Mouse (Mus musculus) intestine, embryonic 16.5 days (tissue): ENCODE measurements at regions not wholly inside any gene's neighbourhood (a gene's known extent, or its start where the extent isn't known, plus 50 kb on each side); places are given as distances from the start of the nearest gene placed in this dataset.

Experiments
- ATAC-seq: fragments of 200-750 bp; cut with Nextera tagmentation; 2 replicates; pipeline ENCODE4 v1.8.0; 2017; ENCODE audit warnings: moderate TSS enrichment, moderate library complexity
- H3K27ac ChIP-seq: fragments of 300-500 bp; sonication (generic); 2 replicates; pipeline ENCODE4 v1.5.1; 2014; ENCODE audit warnings: mild to moderate bottlenecking, low read length
- H3K27me3 ChIP-seq: fragments of 300-500 bp; sonication (generic); replicated peaks from 2 replicates; pipeline ENCODE4 v1.6.1; 2014; ENCODE audit warnings: low read length, control low read depth, mixed read lengths; ENCODE audit not compliant: control insufficient read depth, insufficient read depth
- H3K36me3 ChIP-seq: fragments of 300-500 bp; sonication (generic); 2 replicates; pipeline ENCODE4 v1.6.1; 2014; ENCODE audit warnings: low read length, control low read depth; ENCODE audit not compliant: control insufficient read depth, insufficient read depth
- H3K4me1 ChIP-seq: fragments of 300-500 bp; sonication (generic); 2 replicates; pipeline ENCODE4 v1.6.1; 2014; ENCODE audit warnings: low read length, control low read depth, mixed read lengths; ENCODE audit not compliant: control insufficient read depth, insufficient read depth
- H3K4me2 ChIP-seq: fragments of 300-500 bp; sonication (generic); 2 replicates; pipeline ENCODE4 v1.6.1; 2014; ENCODE audit warnings: low read depth, low read length, control low read depth
- H3K4me3 ChIP-seq: fragments of 300-500 bp; sonication (generic); 2 replicates; pipeline ENCODE4 v1.5.1; 2014; ENCODE audit warnings: mild to moderate bottlenecking, low read length
- H3K9ac ChIP-seq: fragments of 300-500 bp; sonication (generic); 2 replicates; pipeline ENCODE4 v1.6.1; 2014; ENCODE audit warnings: low read depth, low read length
- H3K9me3 ChIP-seq: fragments of 300-500 bp; sonication (generic); 2 replicates; pipeline ENCODE4 v1.6.1; 2016; ENCODE audit warnings: low read length, control low read depth; ENCODE audit not compliant: control insufficient read depth
- WGBS: fragments of 180-500 bp; shearing (Covaris S2); extraction: QIAGEN DNeasy Blood & Tissue Kit; methylation state at CpG from one replicate; pipeline ENCODE4 v1.1.7; 2014; 5-methylcytosine and 5-hydroxymethylcytosine counted together

DNA sequence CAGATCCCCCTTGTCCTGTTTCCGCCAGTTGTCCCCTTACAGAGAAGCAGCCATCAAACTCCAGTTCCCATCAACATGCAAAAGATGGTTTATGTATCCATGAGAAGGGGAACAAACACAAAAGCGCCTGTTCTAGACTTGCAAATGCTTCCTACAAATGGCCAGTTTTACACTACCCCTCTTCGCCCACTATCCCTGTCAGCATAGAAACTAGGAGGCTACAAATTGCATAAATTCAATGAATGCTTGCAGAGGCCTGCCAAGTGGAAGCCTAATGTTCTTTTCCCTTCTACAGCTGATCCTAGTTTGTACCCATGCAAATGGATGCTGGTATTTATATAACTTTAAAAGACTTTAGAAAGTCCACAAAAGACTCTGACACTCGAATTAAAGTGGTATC is 102.3 kb upstream of the Mylip start:
- Histone ChIP-seq H3K9me3 (no peaks in the 10 kb centered on the region), H3K4me3 (no peak overlapping the region), H3K27ac (no peak overlapping the region), H3K36me3 (no peaks in the 10 kb centered on the region), H3K4me1 (no peaks in the 10 kb centered on the region), H3K27me3 (no peaks in the 10 kb centered on the region), H3K4me2 (no peak overlapping the region), H3K9ac (no peak overlapping the region)
- 86% methylated on average over 4 of the region's 4 CpGs for WGBS
- no peak for ATAC-seq

DNA sequence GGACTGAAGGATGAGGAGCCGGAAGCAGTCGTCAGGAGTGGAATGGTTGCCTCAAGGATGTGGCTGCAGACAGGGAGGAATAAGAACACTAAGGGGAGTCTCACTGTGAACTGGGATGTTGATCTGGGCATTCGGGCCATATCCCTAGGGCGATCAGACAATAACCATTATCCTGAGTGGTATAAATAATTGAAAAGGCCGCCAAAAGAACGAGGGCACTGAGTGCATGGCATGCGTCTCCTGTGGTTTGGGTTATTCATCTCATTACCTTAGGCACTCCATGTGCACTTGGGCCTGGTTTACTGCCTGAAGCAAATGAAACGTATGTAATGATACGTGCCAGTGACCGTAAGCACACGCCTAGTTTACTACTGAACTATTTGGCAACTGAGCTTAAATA is 99.6 kb upstream of the Mylip start:
- H3K27ac ChIP-seq = no peak overlapping the region
- no peak overlapping the region for H3K4me3 ChIP-seq
- ATAC-seq = no peak
- H3K9ac ChIP-seq = no peak overlapping the region
- no peaks in the 10 kb centered on the region for H3K36me3 ChIP-seq
- no peak overlapping the region for H3K4me2 ChIP-seq
- H3K27me3 ChIP-seq = no peaks in the 10 kb centered on the region
- WGBS = 95% methylated on average over 11 of the region's 11 CpGs
- no peaks in the 10 kb centered on the region for H3K9me3 ChIP-seq
- no peaks in the 10 kb centered on the region for H3K4me1 ChIP-seq

DNA sequence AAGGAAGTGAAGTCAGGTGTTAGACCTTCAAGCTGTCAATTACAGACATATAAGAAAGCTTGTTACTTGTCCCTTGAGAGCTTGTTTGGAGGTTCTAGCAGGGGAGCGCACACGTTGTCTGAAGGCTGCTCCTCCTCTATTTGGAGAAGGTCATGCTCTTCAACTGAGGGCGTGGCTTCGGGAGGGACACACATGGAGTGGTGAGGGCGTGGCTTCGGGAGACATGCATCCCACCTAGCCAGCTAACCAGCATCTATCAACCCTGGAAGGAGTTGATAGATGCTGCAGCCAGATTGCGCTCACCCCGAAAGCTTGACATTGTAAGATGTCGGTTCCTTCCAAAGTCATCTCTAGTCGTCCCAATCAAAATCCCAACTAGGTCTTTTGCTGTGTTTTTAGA is 94.9 kb upstream of the Mylip start:
- ATAC-seq = no peak
- Histone ChIP-seq H3K9ac (no peak overlapping the region), H3K4me3 (no peak overlapping the region), H3K9me3 (no peaks in the 10 kb centered on the region), H3K4me1 (no peaks in the 10 kb centered on the region), H3K4me2 (no peak overlapping the region), H3K27ac (no peak overlapping the region), H3K27me3 (no peaks in the 10 kb centered on the region), H3K36me3 (no peaks in the 10 kb centered on the region)
- WGBS = 80% methylated on average over 10 of the region's 10 CpGs

DNA sequence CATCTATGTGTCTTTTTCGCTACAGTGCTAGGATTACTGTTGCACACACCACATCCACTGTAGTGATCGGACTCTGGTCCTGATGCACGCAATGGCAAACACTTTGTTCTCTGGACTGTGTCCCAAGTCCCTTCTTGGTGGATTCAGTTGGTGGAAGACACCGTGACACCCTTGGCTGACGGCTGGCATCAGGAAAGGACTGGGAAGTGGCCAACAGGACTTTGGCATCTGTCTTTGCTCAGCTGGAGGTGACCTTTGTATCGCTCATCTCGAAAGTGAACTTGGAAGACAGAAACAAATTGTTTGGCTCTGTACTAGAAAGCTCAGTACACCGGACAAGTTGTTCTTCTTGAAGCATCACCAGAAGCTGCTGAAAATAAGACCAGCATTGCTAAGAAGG is 88.9 kb upstream of the Mylip start:
- no peak for ATAC-seq
- H3K27me3 ChIP-seq = no peaks in the 10 kb centered on the region
- no peaks in the 10 kb centered on the region for H3K36me3 ChIP-seq
- WGBS = 88% methylated on average over 8 of the region's 8 CpGs
- H3K9me3 ChIP-seq = no peaks in the 10 kb centered on the region
- no peak overlapping the region for H3K4me3 ChIP-seq
- no peak overlapping the region for H3K9ac ChIP-seq
- no peak overlapping the region for H3K27ac ChIP-seq
- no peak overlapping the region for H3K4me2 ChIP-seq
- H3K4me1 ChIP-seq = no peaks in the 10 kb centered on the region

DNA sequence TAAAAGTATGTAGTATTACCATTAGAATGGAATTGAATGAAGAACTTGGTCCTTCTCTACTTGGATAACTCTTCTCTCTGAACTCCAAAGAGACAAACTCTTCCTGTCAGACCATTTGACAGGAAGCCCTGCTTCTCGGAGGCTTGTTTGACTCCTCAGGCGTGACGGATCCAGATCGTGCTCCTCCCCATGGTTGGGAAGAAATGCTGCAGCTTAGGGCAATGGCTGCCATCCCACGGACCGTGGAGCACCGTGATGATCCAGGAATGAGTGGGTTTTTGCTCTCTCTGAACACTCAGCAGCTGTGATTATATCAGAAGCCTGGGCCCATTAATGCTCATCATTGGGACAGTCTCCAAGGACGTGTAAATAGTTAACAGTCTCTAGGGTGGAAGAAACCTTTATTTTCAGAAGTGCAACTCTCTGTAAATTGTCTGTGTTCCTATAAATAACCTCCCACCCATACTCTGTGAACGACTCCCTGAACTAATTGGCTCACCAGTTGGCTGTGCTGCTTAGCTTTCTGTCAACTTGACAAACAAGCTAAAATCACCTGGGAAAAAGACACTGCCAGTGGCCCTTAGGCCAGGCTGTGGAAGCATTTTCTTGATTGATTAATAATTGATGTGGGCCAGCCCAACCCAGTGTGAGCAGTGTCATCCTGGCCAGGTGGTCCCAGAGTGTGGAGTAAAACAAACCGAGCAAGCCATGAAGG is 88.2 kb upstream of the Mylip start:
- 87% methylated on average over 10 of the region's 10 CpGs for WGBS
- no peak for ATAC-seq
- H3K27me3 ChIP-seq = no peaks in the 10 kb centered on the region
- no peak overlapping the region for H3K4me3 ChIP-seq
- no peak overlapping the region for H3K27ac ChIP-seq
- no peaks in the 10 kb centered on the region for H3K36me3 ChIP-seq
- H3K9me3 ChIP-seq = no peaks in the 10 kb centered on the region
- H3K9ac ChIP-seq = no peak overlapping the region
- H3K4me2 ChIP-seq = no peak overlapping the region
- H3K4me1 ChIP-seq = no peaks in the 10 kb centered on the region

DNA sequence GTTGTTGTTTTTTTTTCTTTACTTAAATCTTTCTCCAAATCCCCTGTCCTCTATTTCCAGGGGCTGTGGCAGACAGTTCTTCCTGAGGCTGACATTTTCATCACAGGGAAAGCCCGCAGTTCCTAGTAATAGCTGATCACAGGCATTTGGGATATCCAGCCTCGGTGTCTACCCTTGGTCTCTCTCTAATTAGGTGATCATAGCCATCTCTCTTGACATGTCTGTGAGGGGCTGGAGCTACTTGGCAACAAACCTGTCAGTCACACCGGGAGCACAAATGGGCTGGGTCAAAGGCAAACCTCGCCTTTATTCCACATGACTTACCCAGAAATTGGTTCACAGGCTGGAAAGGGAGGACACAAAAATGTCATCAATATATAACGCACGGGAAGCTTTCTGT is 86.7 kb upstream of the Mylip start:
- Histone ChIP-seq H3K9ac (no peak overlapping the region), H3K27me3 (no peaks in the 10 kb centered on the region), H3K27ac (no peak overlapping the region), H3K36me3 (no peaks in the 10 kb centered on the region), H3K9me3 (no peaks in the 10 kb centered on the region), H3K4me3 (no peak overlapping the region), H3K4me1 (no peaks in the 10 kb centered on the region), H3K4me2 (no peak overlapping the region)
- WGBS = 73% methylated on average over 6 of the region's 6 CpGs
- no peak for ATAC-seq

DNA sequence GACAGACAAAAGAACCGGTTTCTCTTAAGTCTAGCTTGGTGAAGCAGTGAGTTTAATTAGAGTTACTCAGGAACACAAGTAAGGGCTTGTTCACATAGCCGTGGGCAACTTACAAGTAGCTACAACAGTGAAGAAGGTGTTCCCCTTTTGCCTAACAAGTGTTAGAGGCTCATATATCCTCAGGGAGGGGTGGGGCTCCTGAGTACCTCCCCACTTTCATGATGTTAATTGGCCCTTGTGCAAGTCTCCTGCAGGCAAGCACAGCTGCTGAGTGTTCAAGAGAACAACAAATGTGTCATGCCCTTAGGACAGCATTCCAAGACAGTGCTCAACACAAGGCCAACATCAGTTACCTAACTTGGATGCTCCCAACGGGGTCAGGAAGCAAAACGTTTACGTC is 83.4 kb upstream of the Mylip start:
- 71% methylated on average over 5 of the region's 5 CpGs for WGBS

DNA sequence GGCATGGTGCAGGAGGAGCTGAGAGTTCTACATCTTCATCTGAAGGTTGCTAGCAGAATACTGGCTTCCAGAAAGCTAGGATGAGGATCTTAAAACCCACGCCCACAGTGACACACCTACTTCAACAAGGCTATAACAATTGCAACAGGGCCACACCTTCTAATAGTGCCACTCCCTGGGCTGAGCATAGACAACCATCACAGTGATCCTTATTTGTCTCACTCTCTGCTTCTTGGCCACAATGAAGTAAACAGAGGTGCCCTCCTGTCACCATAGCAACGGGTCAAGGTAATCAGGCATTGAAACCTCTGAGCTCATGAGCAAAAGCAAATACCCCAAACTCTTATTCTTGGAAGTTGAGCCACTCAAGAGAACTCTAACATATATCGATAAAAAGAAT is 82.3 kb upstream of the Mylip start:
- H3K4me1 ChIP-seq = no peaks in the 10 kb centered on the region
- no peak overlapping the region for H3K27ac ChIP-seq
- H3K4me3 ChIP-seq = no peak overlapping the region
- H3K9me3 ChIP-seq = no peaks in the 10 kb centered on the region
- no peaks in the 10 kb centered on the region for H3K36me3 ChIP-seq
- no peaks in the 10 kb centered on the region for H3K27me3 ChIP-seq
- H3K9ac ChIP-seq = no peak overlapping the region
- H3K4me2 ChIP-seq = no peak overlapping the region
- whole genome bisulfite sequencing = 83% methylated on average over 3 of the region's 3 CpGs
- ATAC-seq = no peak

More for the DNA sequence above, 83.4 kb upstream of the Mylip start:
- Histone ChIP-seq H3K27ac (no peak overlapping the region), H3K4me2 (no peak overlapping the region), H3K9me3 (no peaks in the 10 kb centered on the region), H3K4me3 (no peak overlapping the region), H3K27me3 (no peaks in the 10 kb centered on the region), H3K36me3 (no peaks in the 10 kb centered on the region), H3K4me1 (no peaks in the 10 kb centered on the region), H3K9ac (no peak overlapping the region)
- no peak for ATAC-seq

DNA sequence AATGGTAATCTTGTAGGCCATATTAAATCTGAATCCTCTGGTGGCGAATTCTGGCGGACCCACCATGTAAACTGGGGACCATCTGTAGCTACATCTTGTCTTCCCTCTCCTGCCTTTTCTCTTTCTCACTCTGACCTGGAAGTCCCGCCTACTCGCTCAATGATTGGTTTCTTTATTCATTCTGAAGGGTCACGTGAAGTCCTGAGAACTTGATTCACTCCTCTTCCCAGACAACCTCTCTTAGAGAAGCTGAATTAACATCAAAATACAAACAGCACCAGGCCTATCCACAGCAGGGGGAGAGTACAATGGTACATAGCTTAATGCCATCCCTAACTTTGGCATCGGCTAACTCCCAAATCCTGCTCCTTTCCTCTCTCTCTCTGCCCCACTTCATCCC is 69.9 kb upstream of the Mylip start:
- no peaks in the 10 kb centered on the region for H3K36me3 ChIP-seq
- no peaks in the 10 kb centered on the region for H3K4me1 ChIP-seq
- no peaks in the 10 kb centered on the region for H3K27me3 ChIP-seq
- ATAC-seq = no peak
- no peak overlapping the region for H3K9ac ChIP-seq
- no peak overlapping the region for H3K4me3 ChIP-seq
- H3K4me2 ChIP-seq = no peak overlapping the region
- no peak overlapping the region for H3K27ac ChIP-seq
- WGBS = 93% methylated on average over 6 of the region's 6 CpGs
- H3K9me3 ChIP-seq = no peaks in the 10 kb centered on the region

DNA sequence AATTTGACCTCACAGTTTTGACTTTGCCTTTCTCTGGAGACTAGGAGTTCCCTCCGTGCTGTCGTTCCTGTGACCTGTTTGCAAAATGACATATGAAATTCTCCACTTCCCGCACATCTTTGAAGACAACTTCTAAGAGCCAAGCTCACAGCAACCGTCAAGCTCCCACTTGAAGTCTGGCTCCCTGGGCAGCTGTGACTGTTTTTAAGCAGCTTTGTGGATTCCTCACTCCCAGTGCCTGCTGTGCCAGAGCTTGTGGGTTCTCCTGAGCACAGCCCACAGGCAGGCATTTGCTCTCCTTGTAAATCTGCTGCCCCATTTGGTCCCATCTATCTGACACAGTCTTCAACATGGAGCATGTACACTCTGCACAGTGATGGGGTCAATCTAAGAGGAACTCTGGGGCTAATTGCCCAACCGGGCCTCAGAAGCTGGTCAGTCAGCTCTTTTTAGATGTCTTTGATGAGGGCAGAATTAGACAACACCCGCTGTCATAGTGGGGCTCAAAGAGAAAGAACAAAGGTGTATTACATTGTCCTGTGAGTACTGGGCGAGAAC is 63.7 kb upstream of the Mylip start:
- no peaks in the 10 kb centered on the region for H3K4me1 ChIP-seq
- 72% methylated on average over 7 of the region's 7 CpGs for WGBS

More for the DNA sequence above, 63.7 kb upstream of the Mylip start:
- no peak overlapping the region for H3K4me3 ChIP-seq
- H3K27ac ChIP-seq = no peak overlapping the region
- no peak overlapping the region for H3K4me2 ChIP-seq
- no peaks in the 10 kb centered on the region for H3K36me3 ChIP-seq
- ATAC-seq = no peak
- no peak overlapping the region for H3K9ac ChIP-seq
- H3K9me3 ChIP-seq = no peaks in the 10 kb centered on the region
- H3K27me3 ChIP-seq = no peaks in the 10 kb centered on the region
